Mouse (Mus musculus) embryonic facial prominence, embryonic 11.5 days (tissue): ENCODE measurements at regions not wholly inside any gene's neighbourhood (a gene's known extent, or its start where the extent isn't known, plus 50 kb on each side); places are given as distances from the start of the nearest gene placed in this dataset.
A peak's percentile ranks its signal among the peaks of the same experiment; 100 is the strongest.

Experiments used
- ATAC-seq: fragments of 200-750 bp; cut with Nextera tagmentation; replicated peaks from 2 replicates; pipeline ENCODE4 v1.8.0; 2017; ENCODE audit warnings: low read depth; ENCODE audit not compliant: insufficient number of reproducible peaks, low FRiP score, low TSS enrichment
- DNase-seq: peaks from one replicate; pipeline ENCODE4 v3.0.0-alpha.2; 2015; ENCODE audit warnings: low spot score
- H3K27ac ChIP-seq: fragments of 300-500 bp; sonication (generic); replicated peaks from 2 replicates; pipeline ENCODE4 v1.5.1; 2014; ENCODE audit warnings: mild to moderate bottlenecking, low read depth, low read length, control low read depth
- H3K27me3 ChIP-seq: fragments of 300-500 bp; sonication (generic); 2 replicates; pipeline ENCODE4 v1.6.1; 2014; ENCODE audit warnings: mild to moderate bottlenecking, low read length, moderate library complexity, mixed read lengths; ENCODE audit not compliant: control insufficient read depth, insufficient read depth
- H3K36me3 ChIP-seq: fragments of 300-500 bp; sonication (generic); replicated peaks from 2 replicates; pipeline ENCODE4 v1.6.1; 2014; ENCODE audit warnings: low read depth, mild to moderate bottlenecking, low read length, moderate library complexity, mixed read lengths; ENCODE audit not compliant: control insufficient read depth, insufficient read depth
- H3K4me1 ChIP-seq: fragments of 300-500 bp; sonication (generic); 2 replicates; pipeline ENCODE4 v1.6.1; 2014; ENCODE audit warnings: low read length, mixed read lengths; ENCODE audit not compliant: control insufficient read depth, insufficient read depth
- H3K4me2 ChIP-seq: fragments of 300-500 bp; sonication (generic); 2 replicates; pipeline ENCODE4 v1.6.1; 2014; ENCODE audit warnings: low read depth, mild to moderate bottlenecking, control low read depth, low read length, moderate library complexity
- H3K4me3 ChIP-seq: fragments of 300-500 bp; sonication (generic); 2 replicates; pipeline ENCODE4 v1.5.1; 2014; ENCODE audit warnings: low read depth, low read length, control low read depth
- H3K9ac ChIP-seq: fragments of 300-500 bp; sonication (generic); replicated peaks from 2 replicates; pipeline ENCODE4 v1.6.1; 2014; ENCODE audit warnings: mild to moderate bottlenecking, control low read depth, low read length
- H3K9me3 ChIP-seq: fragments of 300-500 bp; sonication (generic); replicated peaks from 2 replicates; pipeline ENCODE4 v1.6.1; 2016; ENCODE audit warnings: mild to moderate bottlenecking, low read length, inconsistent platforms, mixed read lengths; ENCODE audit not compliant: control insufficient read depth
- WGBS: fragments of 180-500 bp; shearing (Covaris S2); extraction: QIAGEN DNeasy Blood & Tissue Kit; methylation state at CpG from one replicate; pipeline ENCODE4 v1.1.7; 2014; 5-methylcytosine and 5-hydroxymethylcytosine counted together

DNA sequence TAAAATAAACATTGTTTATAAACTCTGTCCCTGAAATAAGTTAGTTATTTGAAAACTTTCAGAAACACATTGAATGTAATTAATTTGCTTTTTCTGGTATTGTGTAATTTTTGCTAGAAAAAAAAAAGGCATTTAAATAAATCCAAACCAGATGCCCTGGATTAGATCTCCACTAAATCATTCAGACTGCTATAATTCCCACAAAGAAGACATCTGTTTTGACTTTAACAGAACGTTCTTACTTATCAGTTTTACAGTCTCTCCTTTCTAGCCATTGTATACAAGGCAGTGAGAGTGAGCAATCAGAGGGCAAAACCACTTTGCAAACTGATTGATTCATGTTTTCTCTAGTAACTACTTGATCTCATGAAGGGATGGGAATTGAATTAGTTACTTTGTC, 478.8 kb downstream of the Slitrk6 start:
- Histone ChIP-seq H3K36me3 (no peaks in the 10 kb centered on the region), H3K4me1 (no peaks in the 10 kb centered on the region), H3K27me3 (no peaks in the 10 kb centered on the region), H3K9me3 (no peaks in the 10 kb centered on the region), H3K4me3 (no peak overlapping the region), H3K27ac (no peak overlapping the region), H3K4me2 (no peak overlapping the region), H3K9ac (no peak overlapping the region)
- DNase-seq (peak; percentile 82), ATAC-seq (peak; percentile 59; the same call in 1 of the 2 replicates)
- WGBS, result 16% methylated on average over 1 of the region's 1 CpGs

DNA sequence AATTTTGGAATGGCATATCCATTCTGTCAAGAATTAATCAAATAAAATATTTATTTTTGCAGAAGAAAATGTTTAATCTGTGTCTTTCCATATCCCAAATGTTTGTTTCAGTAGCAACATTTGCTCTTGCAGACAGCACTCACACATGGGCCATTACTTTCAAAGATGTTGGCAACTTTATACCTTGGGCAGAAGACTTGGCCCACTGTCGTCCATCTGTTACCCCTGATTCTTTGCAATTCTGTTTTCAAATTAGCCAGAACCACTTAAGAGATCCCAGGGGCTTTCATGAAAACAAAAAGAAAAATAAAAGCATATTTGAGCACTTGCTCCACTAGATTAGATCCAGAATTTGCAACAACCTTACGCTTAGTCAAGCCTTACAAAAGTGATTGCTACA, 483.7 kb downstream of the Slitrk6 start:
- DNase-seq, result no peak
- Histone ChIP-seq H3K36me3 (no peaks in the 10 kb centered on the region), H3K27ac (no peak overlapping the region), H3K4me1 (no peaks in the 10 kb centered on the region), H3K4me3 (no peak overlapping the region), H3K4me2 (no peak overlapping the region), H3K9ac (no peak overlapping the region), H3K9me3 (no peaks in the 10 kb centered on the region), H3K27me3 (no peaks in the 10 kb centered on the region)
- no peak for ATAC-seq
- 47% methylated on average over 2 of the region's 2 CpGs for WGBS

DNA sequence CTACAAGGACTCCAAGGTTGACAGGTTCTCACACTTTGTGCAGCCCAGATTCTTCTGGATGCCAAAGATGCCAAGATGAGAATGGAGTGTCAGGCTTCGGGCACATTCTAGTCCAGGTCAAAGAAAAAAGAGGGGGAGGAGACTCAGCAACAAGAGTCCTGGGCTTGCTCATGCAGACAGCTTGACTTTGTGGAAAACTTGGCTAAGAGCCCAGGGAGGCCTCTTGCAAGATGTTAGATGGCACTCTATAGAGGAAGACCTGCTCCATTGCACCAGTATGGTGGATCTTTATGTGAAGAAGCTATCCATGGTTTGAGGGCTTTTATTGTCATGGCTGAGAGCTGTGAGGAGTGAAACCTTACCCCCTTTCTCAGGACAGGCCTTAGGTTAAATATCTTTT, 510.5 kb downstream of the Slitrk6 start:
- Histone ChIP-seq H3K9ac (no peak overlapping the region), H3K4me1 (no peaks in the 10 kb centered on the region), H3K36me3 (no peaks in the 10 kb centered on the region), H3K27ac (no peak overlapping the region), H3K4me3 (no peak overlapping the region), H3K27me3 (no peaks in the 10 kb centered on the region), H3K9me3 (no peaks in the 10 kb centered on the region), H3K4me2 (no peak overlapping the region)
- ATAC-seq (no peak), DNase-seq (no peak)
- WGBS, result 88% methylated on average over 1 of the region's 1 CpGs

DNA sequence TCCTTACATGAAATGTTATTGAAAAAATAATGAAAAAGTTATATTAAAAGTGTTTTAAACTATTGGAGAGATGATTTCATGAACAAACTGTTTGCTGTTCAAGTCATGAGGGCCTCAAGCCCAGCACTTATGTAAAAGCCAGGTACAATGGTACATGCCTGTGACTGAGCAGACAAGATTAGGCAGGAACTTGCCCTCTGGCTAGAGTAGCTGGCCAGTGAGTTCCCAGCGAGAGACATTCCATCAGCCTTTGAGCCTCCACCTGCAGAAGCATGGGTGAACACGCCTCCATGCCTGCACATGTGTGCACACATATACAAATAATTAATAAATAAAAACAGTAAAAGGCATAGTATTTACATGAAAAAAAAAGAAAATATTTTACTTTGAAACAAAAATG, 511.4 kb downstream of the Slitrk6 start:
- ATAC-seq (no peak), DNase-seq (no peak)
- Histone ChIP-seq H3K4me1 (no peaks in the 10 kb centered on the region), H3K27ac (no peak overlapping the region), H3K9me3 (no peaks in the 10 kb centered on the region), H3K4me2 (no peak overlapping the region), H3K4me3 (no peak overlapping the region), H3K27me3 (no peaks in the 10 kb centered on the region), H3K9ac (no peak overlapping the region), H3K36me3 (no peaks in the 10 kb centered on the region)
- 72% methylated on average over 2 of the region's 2 CpGs for WGBS

DNA sequence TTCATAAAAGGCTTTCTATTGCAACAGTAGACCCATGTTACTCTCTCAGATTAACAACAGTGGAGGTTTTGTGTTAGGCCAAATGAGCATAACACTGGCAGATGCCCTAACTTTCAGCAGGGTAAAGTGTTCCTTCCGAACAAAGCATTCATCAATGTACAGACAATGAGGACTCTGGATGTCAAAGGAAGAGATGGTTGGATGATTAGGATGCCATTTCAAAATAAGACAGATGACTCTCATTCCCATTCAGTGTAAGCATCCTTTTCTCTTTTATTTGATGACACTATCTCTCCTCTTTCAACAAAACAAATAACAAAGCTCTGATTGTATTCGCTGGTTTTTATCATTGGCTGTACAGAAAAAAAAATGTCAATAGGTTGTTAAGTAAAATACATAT, 516.1 kb downstream of the Slitrk6 start:
- H3K4me2 ChIP-seq, result no peak overlapping the region
- H3K36me3 ChIP-seq, result no peaks in the 10 kb centered on the region
- WGBS, result 63% methylated on average over 2 of the region's 2 CpGs
- H3K4me1 ChIP-seq, result no peaks in the 10 kb centered on the region
- H3K27me3 ChIP-seq, result no peaks in the 10 kb centered on the region
- DNase-seq, result no peak
- H3K9ac ChIP-seq, result no peak overlapping the region
- H3K27ac ChIP-seq, result no peak overlapping the region
- ATAC-seq, result no peak
- H3K9me3 ChIP-seq, result no peaks in the 10 kb centered on the region
- H3K4me3 ChIP-seq, result no peak overlapping the region

DNA sequence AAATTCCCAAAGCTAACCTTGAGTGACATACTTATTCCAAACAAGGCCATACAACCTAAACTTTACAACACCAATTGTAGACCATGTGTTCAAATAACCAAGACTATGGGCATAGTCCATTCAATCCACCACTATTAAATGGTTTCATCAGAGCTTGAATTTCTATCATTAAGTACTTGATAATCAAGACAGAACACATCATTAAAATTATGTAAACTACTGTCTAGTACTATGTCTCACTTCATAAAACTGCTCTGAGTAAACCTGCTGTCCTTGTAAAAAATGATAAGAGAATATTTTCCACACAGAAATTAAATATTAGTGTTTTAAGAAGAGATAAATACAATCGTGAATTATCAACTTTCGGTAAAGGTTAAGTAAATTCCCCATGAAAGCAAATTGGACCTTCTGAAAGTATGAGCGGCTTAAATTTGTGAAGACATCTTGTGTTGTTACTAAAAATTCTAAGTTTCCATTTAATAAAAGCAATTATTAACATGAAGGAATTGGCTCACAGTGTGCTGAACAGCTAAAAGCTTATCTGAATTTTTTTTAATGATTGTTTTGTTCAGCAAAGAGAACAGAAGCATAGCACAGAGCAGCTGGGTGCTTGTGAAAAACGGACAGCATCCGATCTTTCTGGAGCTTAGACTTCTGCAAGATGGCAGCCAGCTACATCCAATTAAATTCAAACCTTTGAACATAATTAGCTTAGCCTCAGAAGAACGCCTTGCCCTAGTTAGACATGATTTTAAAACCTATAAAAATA, 530.1 kb downstream of the Slitrk6 start:
- WGBS, result 75% methylated on average over 6 of the region's 6 CpGs
- Histone ChIP-seq H3K27ac (no peak overlapping the region), H3K4me3 (no peak overlapping the region), H3K9me3 (no peaks in the 10 kb centered on the region), H3K4me2 (no peak overlapping the region), H3K36me3 (no peaks in the 10 kb centered on the region), H3K4me1 (no peaks in the 10 kb centered on the region), H3K9ac (no peak overlapping the region), H3K27me3 (no peaks in the 10 kb centered on the region)
- no peak for DNase-seq
- ATAC-seq, result no peak

DNA sequence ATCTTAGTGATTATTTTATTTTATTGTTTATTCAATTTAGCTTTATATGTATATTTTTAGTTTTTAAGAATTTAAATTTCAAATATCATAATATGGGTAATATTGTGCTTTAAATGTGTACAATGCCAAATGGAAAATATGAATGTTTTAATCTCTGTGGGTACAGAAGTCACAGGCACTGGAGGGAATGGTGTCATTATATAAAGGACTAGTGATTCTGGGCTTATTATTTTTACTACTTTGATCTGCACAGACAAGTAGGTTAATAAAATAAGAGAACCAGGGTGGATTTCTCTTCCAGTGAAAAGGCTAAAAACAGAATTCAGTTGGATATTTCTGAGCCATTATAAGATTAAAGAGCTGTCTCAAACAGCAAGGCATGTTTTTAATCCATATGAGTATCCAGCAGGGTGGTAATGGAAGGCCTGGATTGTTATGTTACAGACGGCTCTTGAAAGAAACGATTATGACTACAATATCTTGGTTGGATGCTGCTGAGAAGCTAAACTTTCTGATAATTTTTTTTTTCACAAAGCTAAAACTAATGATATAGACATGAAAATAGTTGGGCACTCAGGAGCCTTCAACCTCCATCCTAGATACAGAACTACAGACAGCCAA, 563.9 kb downstream of the Slitrk6 start:
- Histone ChIP-seq H3K4me3 (no peak overlapping the region), H3K9ac (no peak overlapping the region), H3K36me3 (no peaks in the 10 kb centered on the region), H3K27ac (no peak overlapping the region), H3K4me1 (no peaks in the 10 kb centered on the region), H3K9me3 (no peaks in the 10 kb centered on the region), H3K27me3 (no peaks in the 10 kb centered on the region), H3K4me2 (no peak overlapping the region)
- DNase-seq (no peak), ATAC-seq (no peak)
- WGBS, result 65% methylated on average over 2 of the region's 2 CpGs

DNA sequence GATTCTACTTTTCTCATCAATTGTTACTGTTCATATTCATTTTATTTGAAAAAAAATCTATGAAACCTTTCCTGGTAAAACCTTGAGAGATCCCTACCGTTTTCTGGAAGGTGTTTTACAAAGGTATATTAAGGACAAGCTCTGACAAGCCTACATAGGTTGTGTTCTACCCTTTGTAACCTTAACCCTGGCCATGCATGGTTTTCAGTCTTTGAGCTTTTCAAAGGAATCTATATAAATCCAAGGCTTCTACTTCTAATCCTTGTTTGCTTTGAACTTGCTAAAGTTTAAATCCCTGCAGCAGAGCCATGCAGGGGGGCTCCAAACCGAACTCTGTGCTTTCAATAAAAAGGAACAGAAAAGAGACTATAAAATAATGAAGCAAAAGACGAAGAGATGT, 564.5 kb downstream of the Slitrk6 start:
- Histone ChIP-seq H3K27ac (no peak overlapping the region), H3K9ac (no peak overlapping the region), H3K9me3 (no peaks in the 10 kb centered on the region), H3K36me3 (no peaks in the 10 kb centered on the region), H3K4me1 (no peaks in the 10 kb centered on the region), H3K27me3 (no peaks in the 10 kb centered on the region), H3K4me3 (no peak overlapping the region), H3K4me2 (no peak overlapping the region)
- ATAC-seq, result no peak
- DNase-seq, result no peak
- 73% methylated on average over 3 of the region's 3 CpGs for WGBS
